Mouse (Mus musculus): ENCODE measurements at regions not wholly inside any gene's neighbourhood (a gene's known extent, or its start where the extent isn't known, plus 50 kb on each side); places are given as distances from the start of the nearest gene placed in this dataset.

DNA sequence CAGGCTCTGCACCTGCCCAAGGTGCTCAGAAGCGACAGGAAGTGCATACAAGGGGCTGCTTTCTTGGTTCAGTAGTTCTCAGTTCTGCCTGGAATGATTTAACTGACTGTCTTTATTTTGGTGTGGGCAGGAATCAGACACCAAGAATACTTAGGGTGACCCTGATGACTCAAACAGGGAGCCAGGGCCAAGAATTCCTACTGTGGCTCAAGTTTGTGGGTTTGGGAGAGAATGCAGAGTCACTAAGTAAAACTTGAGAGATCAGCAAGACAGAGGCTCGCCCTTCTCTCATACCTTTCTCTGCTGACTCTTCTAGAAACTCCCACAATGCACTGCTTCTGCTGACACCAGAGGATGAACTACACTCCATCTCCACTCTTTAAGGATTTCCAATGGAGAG lies 126.4 kb downstream of the Adra2a start:
- Histone ChIP-seq H3K27me3 (ENCODE audit: control insufficient read depth, insufficient read depth, low read length) (no peaks in the 10 kb centered on the region), H3K4me1 (ENCODE audit: control insufficient read depth, insufficient read depth, insufficient read length, low read length) (no peaks in the 10 kb centered on the region), H3K4me3 (ENCODE audit: low read depth, low read length) (no peak overlapping the region), H3K27ac (ENCODE audit: insufficient read depth, low read depth, low read length) (no peak overlapping the region), H3K36me3 (ENCODE audit: control insufficient read depth, insufficient read depth, low read length) (no peaks in the 10 kb centered on the region)
- 76% methylated on average over 2 of the region's 2 CpGs for WGBS
- no peak for TF ChIP-seq CTCF (IDR thresholded peaks at IDR 0.05; ENCODE audit: extremely low read depth, insufficient read length, insufficient replicate concordance, low read depth, low read length)
- no peak for TF ChIP-seq POLR2A (IDR thresholded peaks at IDR 0.05; ENCODE audit: low read depth, low read length)

DNA sequence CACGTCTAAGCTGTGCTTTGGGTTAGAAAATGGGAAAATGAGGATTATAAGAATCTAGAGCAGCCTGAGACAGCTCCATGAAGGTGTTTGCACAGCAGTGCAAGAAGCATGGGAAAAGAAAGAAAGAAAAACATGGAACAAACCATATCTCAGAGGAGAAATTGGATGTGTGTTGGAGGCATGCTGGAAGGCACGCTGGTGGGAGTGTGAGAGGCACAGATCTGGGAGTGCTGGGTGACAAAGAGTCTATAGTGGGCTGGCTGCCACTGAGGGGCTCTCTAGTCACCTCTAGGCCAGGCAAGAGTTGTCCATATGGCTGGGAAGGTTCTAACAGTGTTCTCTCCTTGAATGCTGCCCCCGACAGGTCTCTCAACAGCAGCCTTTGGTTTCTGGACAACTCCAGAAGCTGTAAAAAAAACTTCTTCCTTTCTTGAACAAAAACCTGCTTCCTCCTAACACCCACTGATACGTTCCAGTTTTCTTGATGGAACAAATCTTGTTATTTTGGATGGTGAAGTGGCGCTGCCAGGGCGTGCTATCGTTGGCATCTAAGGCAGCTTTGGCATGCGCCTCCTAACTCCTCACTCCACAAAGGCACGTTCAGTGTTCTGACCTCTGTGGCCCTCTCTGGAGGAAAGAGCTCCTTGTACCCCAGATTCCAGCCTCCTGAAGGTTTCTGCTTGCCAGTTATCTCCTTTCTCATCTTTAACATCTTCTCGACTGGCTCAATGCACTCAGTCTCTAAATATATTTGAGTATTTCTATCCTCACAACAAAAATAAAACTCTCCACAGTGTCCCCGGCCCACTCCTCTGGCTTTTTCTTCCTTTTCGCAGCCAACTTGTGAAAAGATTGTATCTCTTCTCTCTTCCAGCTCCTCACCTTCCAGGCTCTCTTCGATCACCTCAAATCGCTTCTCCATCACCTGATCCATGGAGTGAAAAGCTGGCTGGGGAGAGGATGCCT lies 130.4 kb downstream of the Adra2a start:
- H3K4me3 ChIP-seq (ENCODE audit: low read depth, low read length), result no peak overlapping the region
- WGBS, result 87% methylated on average over 14 of the region's 14 CpGs

DNA sequence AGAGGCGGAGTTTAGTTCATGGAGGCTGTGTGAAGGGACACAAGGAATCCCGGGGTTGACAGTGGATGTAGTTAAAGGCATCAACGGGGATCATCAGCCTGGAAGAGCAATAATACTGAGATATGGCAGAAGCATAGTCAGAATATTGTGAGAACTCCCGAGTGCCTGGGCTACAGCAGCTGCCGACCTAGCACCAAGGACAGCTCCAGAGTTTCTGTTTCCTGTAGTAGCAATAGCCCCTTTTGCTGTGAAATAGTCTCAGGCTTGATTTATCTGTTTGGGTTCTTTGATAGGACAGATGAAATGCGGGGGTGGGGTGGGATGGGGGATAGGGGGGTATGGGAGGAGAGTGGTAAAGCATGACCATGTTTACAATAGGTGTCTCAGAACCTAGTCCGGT lies 131.8 kb downstream of the Adra2a start:
- H3K36me3 ChIP-seq (ENCODE audit: control insufficient read depth, insufficient read depth, low read length), result no peaks in the 10 kb centered on the region
- no peaks in the 10 kb centered on the region for H3K4me1 ChIP-seq (ENCODE audit: control insufficient read depth, insufficient read depth, insufficient read length, low read length)

More for the DNA sequence above, 130.4 kb downstream of the Adra2a start:
- H3K27me3 ChIP-seq (ENCODE audit: control insufficient read depth, insufficient read depth, low read length), result no peaks in the 10 kb centered on the region
- no peak for TF ChIP-seq CTCF (IDR thresholded peaks at IDR 0.05; ENCODE audit: extremely low read depth, insufficient read length, insufficient replicate concordance, low read depth, low read length)
- no peak for TF ChIP-seq POLR2A (IDR thresholded peaks at IDR 0.05; ENCODE audit: low read depth, low read length)
- H3K36me3 ChIP-seq (ENCODE audit: control insufficient read depth, insufficient read depth, low read length), result no peaks in the 10 kb centered on the region
- no peaks in the 10 kb centered on the region for H3K4me1 ChIP-seq (ENCODE audit: control insufficient read depth, insufficient read depth, insufficient read length, low read length)
- H3K27ac ChIP-seq (ENCODE audit: insufficient read depth, low read depth, low read length), result no peak overlapping the region

DNA sequence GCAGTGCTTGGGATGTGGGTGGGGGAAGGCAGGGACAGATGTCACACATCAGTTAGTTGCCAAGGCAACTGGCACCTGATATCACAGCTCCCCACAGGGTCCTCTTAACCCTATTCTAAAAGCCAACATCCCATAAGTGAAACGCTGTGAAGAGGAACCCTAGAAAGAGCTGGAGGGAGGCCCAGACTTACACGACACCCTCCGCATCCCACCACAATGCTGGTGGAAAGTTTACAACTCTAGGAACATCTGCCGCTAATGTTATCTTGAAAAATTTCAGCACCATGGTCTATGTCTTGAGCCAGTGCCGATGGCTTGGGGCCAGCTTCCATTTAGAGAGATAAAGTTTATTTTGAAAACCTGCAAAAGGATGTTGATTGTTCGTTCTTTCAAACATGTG lies 133.5 kb downstream of the Adra2a start:
- H3K27ac ChIP-seq (ENCODE audit: insufficient read depth, low read depth, low read length), result no peak overlapping the region
- WGBS, result 25% methylated on average over 6 of the region's 6 CpGs
- no peak for TF ChIP-seq CTCF (IDR thresholded peaks at IDR 0.05; ENCODE audit: extremely low read depth, insufficient read length, insufficient replicate concordance, low read depth, low read length)
- no peak for TF ChIP-seq POLR2A (IDR thresholded peaks at IDR 0.05; ENCODE audit: low read depth, low read length)
- no peaks in the 10 kb centered on the region for H3K4me1 ChIP-seq (ENCODE audit: control insufficient read depth, insufficient read depth, insufficient read length, low read length)
- no peak overlapping the region for H3K4me3 ChIP-seq (ENCODE audit: low read depth, low read length)
- no peaks in the 10 kb centered on the region for H3K36me3 ChIP-seq (ENCODE audit: control insufficient read depth, insufficient read depth, low read length)
- no peaks in the 10 kb centered on the region for H3K27me3 ChIP-seq (ENCODE audit: control insufficient read depth, insufficient read depth, low read length)

More for the DNA sequence above, 131.8 kb downstream of the Adra2a start:
- 48% methylated on average over 7 of the region's 7 CpGs for WGBS
- Histone ChIP-seq H3K4me3 (ENCODE audit: low read depth, low read length) (no peak overlapping the region), H3K27me3 (ENCODE audit: control insufficient read depth, insufficient read depth, low read length) (no peaks in the 10 kb centered on the region), H3K27ac (ENCODE audit: insufficient read depth, low read depth, low read length) (no peak overlapping the region)
- TF ChIP-seq POLR2A (IDR thresholded peaks at IDR 0.05; ENCODE audit: low read depth, low read length) (no peak), CTCF (IDR thresholded peaks at IDR 0.05; ENCODE audit: extremely low read depth, insufficient read length, insufficient replicate concordance, low read depth, low read length) (no peak)

DNA sequence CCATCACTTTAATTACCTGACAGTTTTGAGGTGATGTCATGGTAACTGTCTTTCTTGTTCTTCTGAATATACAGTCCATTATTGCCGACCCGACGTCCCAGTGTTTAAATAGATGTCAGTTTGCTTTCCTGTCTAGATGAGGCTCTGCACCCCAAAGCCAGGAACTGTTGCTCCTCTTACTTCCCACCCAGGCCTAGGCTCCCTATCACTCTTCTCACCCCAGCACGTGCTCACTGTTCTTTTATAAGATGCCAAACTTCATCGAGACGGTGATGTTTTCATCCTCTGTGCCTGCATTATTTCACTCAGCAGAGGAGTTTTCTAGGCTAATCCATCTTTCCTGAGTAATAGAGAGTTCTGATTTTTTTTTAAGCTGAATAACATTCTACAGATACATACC lies 156.5 kb downstream of the Adra2a start:
- WGBS, result 12% methylated on average over 6 of the region's 6 CpGs
- no peak overlapping the region; the same call in 1 of the 2 replicates for H3K27ac ChIP-seq (ENCODE audit: insufficient read depth, low read depth, low read length)
- TF ChIP-seq POLR2A (IDR thresholded peaks at IDR 0.05; ENCODE audit: low read depth, low read length), result no peak
- TF ChIP-seq CTCF (IDR thresholded peaks at IDR 0.05; ENCODE audit: extremely low read depth, insufficient read length, insufficient replicate concordance, low read depth, low read length), result no peak
- no peak overlapping the region for H3K4me3 ChIP-seq (ENCODE audit: low read depth, low read length)
- peaks cover 16% of the 10 kb centered on the region for H3K4me1 ChIP-seq (ENCODE audit: control insufficient read depth, insufficient read depth, insufficient read length, low read length)
- no peaks in the 10 kb centered on the region for H3K27me3 ChIP-seq (ENCODE audit: control insufficient read depth, insufficient read depth, low read length)
- no peaks in the 10 kb centered on the region for H3K36me3 ChIP-seq (ENCODE audit: control insufficient read depth, insufficient read depth, low read length)

DNA sequence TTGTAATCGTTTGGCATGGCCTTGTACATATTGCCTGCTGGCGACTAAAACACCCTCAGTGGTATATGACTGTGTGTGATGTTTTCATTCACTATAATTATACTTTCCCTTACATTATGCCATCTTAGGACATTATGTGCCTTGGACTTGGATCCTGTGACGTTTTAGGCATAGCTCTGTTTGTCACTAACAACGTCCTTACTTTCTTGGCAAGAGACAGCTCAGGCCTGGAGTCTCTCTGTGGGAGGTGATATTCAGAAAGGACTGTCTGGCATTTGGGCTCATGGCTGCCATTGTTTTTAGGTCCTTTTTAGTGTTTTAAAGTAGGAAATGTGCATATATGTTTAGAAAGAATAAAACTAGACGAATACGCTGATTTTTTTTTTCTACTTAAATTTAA lies 158.5 kb downstream of the Adra2a start:
- 57% methylated on average over 6 of the region's 6 CpGs for WGBS
- TF ChIP-seq CTCF (IDR thresholded peaks at IDR 0.05; ENCODE audit: extremely low read depth, insufficient read length, insufficient replicate concordance, low read depth, low read length) (no peak), POLR2A (IDR thresholded peaks at IDR 0.05; ENCODE audit: low read depth, low read length) (no peak)
- H3K4me3 ChIP-seq (ENCODE audit: low read depth, low read length), result no peak overlapping the region

DNA sequence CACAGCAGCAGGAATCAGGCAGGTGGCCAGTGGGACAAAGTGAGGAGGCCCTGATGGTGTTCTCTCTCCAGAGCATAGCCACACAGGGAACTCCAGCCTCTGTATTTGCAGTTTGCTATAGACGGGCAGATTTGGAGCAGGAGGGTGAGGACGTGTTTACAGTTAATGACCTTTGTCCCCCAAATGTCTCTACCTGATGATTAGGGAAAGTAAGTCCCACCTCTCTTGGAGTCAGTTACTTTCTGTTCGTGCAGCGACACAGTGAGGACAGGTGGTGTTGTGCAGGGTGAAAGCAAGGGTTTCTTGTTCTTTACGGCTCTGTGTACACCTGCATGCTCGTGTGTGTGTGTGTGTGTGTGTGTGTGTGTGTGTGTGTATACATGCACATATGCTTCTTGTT lies 162.9 kb downstream of the Adra2a start:
- no peaks in the 10 kb centered on the region for H3K36me3 ChIP-seq (ENCODE audit: control insufficient read depth, insufficient read depth, low read length)
- no peaks in the 10 kb centered on the region for H3K27me3 ChIP-seq (ENCODE audit: control insufficient read depth, insufficient read depth, low read length)
- H3K4me3 ChIP-seq (ENCODE audit: low read depth, low read length), result no peak overlapping the region
- peak overlapping the region; percentile 12; the same call in 1 of the 2 replicates for H3K27ac ChIP-seq (ENCODE audit: insufficient read depth, low read depth, low read length)
- TF ChIP-seq POLR2A (IDR thresholded peaks at IDR 0.05; ENCODE audit: low read depth, low read length) (no peak), CTCF (IDR thresholded peaks at IDR 0.05; ENCODE audit: extremely low read depth, insufficient read length, insufficient replicate concordance, low read depth, low read length) (0 out of 2 replicates have a peak, but pooled peaks have one; percentile 23)
- peaks cover 5% of the 10 kb centered on the region; the same call in 1 of the 2 replicates for H3K4me1 ChIP-seq (ENCODE audit: control insufficient read depth, insufficient read depth, insufficient read length, low read length)
- 20% methylated on average over 6 of the region's 6 CpGs for WGBS

More for the DNA sequence above, 158.5 kb downstream of the Adra2a start:
- no peaks in the 10 kb centered on the region for H3K36me3 ChIP-seq (ENCODE audit: control insufficient read depth, insufficient read depth, low read length)
- no peaks in the 10 kb centered on the region for H3K27me3 ChIP-seq (ENCODE audit: control insufficient read depth, insufficient read depth, low read length)
- peaks cover 21% of the 10 kb centered on the region for H3K4me1 ChIP-seq (ENCODE audit: control insufficient read depth, insufficient read depth, insufficient read length, low read length)
- H3K27ac ChIP-seq (ENCODE audit: insufficient read depth, low read depth, low read length), result no peak overlapping the region
